Mouse (Mus musculus) heart, adult 2 months (tissue): ENCODE data around the gene Stpg1. TPM values are rescaled to one million over a fixed set of nuclear protein-coding genes. Genes with fewer than 3 reads are reported as not detected.

Source experiments
- DNase-seq, 2 experiments: peaks; one replicate each; pipeline ENCODE4 v3.0.0; 2021
- H3K27ac ChIP-seq: fragments of 200-600 bp; 2 replicates; pipeline ENCODE4 v1.8.1; 2022
- H3K27me3 ChIP-seq: fragments of 200-500 bp; 2 replicates; pipeline ENCODE4 v1.6.1; 2012; ENCODE audit warnings: mild to moderate bottlenecking, low read length, inconsistent platforms, mixed read lengths; ENCODE audit not compliant: control insufficient read depth, insufficient read depth
- H3K36me3 ChIP-seq: fragments of 200-500 bp; 2 replicates; pipeline ENCODE4 v1.6.1; 2012; ENCODE audit warnings: low read length, inconsistent platforms; ENCODE audit not compliant: control insufficient read depth, insufficient read depth
- H3K4me1 ChIP-seq: fragments of 200-500 bp; 2 replicates; pipeline ENCODE4 v1.6.1; 2011; ENCODE audit warnings: low read length; ENCODE audit not compliant: control insufficient read depth, insufficient read depth
- H3K4me3 ChIP-seq: fragments of 200-600 bp; 2 replicates; pipeline ENCODE4 v1.8.1; 2022
- H3K79me2 ChIP-seq: fragments of 200-500 bp; replicated peaks from 2 replicates; pipeline ENCODE4 v1.6.1; 2012; ENCODE audit warnings: mild to moderate bottlenecking, inconsistent platforms, low read length, moderate library complexity, mixed read lengths; ENCODE audit not compliant: control insufficient read depth, insufficient read depth
- H3K9ac ChIP-seq: fragments of 200-500 bp; 2 replicates; pipeline ENCODE4 v1.6.1; 2012; ENCODE audit warnings: low read depth, mild to moderate bottlenecking, control low read depth, inconsistent platforms, low read length, mixed read lengths
- CTCF ChIP-seq: fragments of 200-600 bp; IDR thresholded peaks from 2 replicates; pipeline ENCODE4 v1.8.1; 2022; ENCODE audit warnings: antibody characterized with exemption, mild to moderate bottlenecking, moderate library complexity
- EP300 ChIP-seq: fragments of 200-500 bp; IDR thresholded peaks from 2 replicates; pipeline ENCODE4 v1.6.1; 2011; ENCODE audit warnings: low read depth, low read length, control low read depth; ENCODE audit not compliant: insufficient read depth
- POLR2A ChIP-seq: fragments of 200-500 bp; IDR thresholded peaks from 2 replicates; pipeline ENCODE4 v1.6.1; 2011; ENCODE audit warnings: mild to moderate bottlenecking, low read depth, low read length, control low read depth; ENCODE audit not compliant: insufficient read depth
- WGBS: fragments of 180-500 bp; shearing (Covaris S2); methylation state at CpG from one replicate; pipeline ENCODE4 v1.1.7; 2018; 5-methylcytosine and 5-hydroxymethylcytosine counted together
- intact Hi-C: fragments of 180-260 bp; cut with DNase I; formaldehyde crosslinking; loops from one replicate; pipeline ENCODE4 v1.15.1; 2025
- polyA plus RNA-seq: library from polyadenylated mRNA; depleted of rRNA; stranded (reverse); fragments of >200 nt; gene quantifications from 2 replicates; pipeline ENCODE4 v1.2.3, GENCODE M21; 2012
- total RNA-seq, 2 experiments: library from RNA; stranded (reverse); gene quantifications; 2 replicates each; pipeline ENCODE4 v1.2.3; 2021

Stpg1 gene
- total and polyA plus RNA-seq, 3 experiments, result 0.25 TPM; not detected in 2

- no peak overlapping the region for H3K27ac ChIP-seq
- intact Hi-C loops, result no loop called here
- no peaks in the 10 kb centered on the region for H3K27me3 ChIP-seq
- TF ChIP-seq POLR2A (no peak), CTCF (no peak), EP300 (no peak)
- H3K9ac ChIP-seq, result no peak overlapping the region
- WGBS, result 43% methylated on average over 14 of the region's 14 CpGs
- no peaks in the 10 kb centered on the region for H3K4me1 ChIP-seq
- no peaks in the 10 kb centered on the region for H3K79me2 ChIP-seq
- DNase-seq, result no peak
- H3K4me3 ChIP-seq, result no peak overlapping the region
- H3K36me3 ChIP-seq, result no peaks in the 10 kb centered on the region
Observed at GRCm38 (mm10) chr4:135526039-135526710, 31.6 kb downstream of the Stpg1 start.

GRCm38 (mm10) chr4:135530270-135530669 is 35.7 kb downstream of the Stpg1 start:
- Histone ChIP-seq H3K27ac (no peak overlapping the region), H3K79me2 (no peaks in the 10 kb centered on the region), H3K9ac (no peak overlapping the region), H3K36me3 (no peaks in the 10 kb centered on the region), H3K27me3 (no peaks in the 10 kb centered on the region), H3K4me3 (no peak overlapping the region), H3K4me1 (no peaks in the 10 kb centered on the region)
- no peak for DNase-seq
- WGBS, result 57% methylated on average over 2 of the region's 2 CpGs
- no peak for TF ChIP-seq EP300
- peak; percentile 45 for TF ChIP-seq CTCF
- no peak for TF ChIP-seq POLR2A
- intact Hi-C loops, result no loop called here

GRCm38 (mm10) chr4:135531236-135531635 is 36.6 kb downstream of the Stpg1 start:
- TF ChIP-seq EP300, result no peak
- no peak for TF ChIP-seq CTCF
- TF ChIP-seq POLR2A, result no peak
- H3K4me1 ChIP-seq, result no peaks in the 10 kb centered on the region
- intact Hi-C loops, result no loop called here

GRCm38 (mm10) chr4:135531771-135532613 is 37.4 kb downstream of the Stpg1 start:
- Histone ChIP-seq H3K9ac (no peak overlapping the region), H3K4me1 (no peaks in the 10 kb centered on the region), H3K36me3 (no peaks in the 10 kb centered on the region), H3K27me3 (no peaks in the 10 kb centered on the region), H3K27ac (no peak overlapping the region), H3K79me2 (no peaks in the 10 kb centered on the region), H3K4me3 (no peak overlapping the region)
- intact Hi-C loops, result no loop called here
- 59% methylated on average over 9 of the region's 9 CpGs for WGBS
- no peak for DNase-seq
- TF ChIP-seq CTCF (no peak), EP300 (no peak), POLR2A (no peak)

More at GRCm38 (mm10) chr4:135531236-135531635, 36.6 kb downstream of the Stpg1 start:
- Histone ChIP-seq H3K4me3 (no peak overlapping the region), H3K36me3 (no peaks in the 10 kb centered on the region), H3K27ac (no peak overlapping the region), H3K9ac (no peak overlapping the region), H3K79me2 (no peaks in the 10 kb centered on the region), H3K27me3 (no peaks in the 10 kb centered on the region)
- no peak for DNase-seq
- WGBS, result 91% methylated on average over 9 of the region's 9 CpGs

- no peaks in the 10 kb centered on the region for H3K4me1 ChIP-seq
- H3K27ac ChIP-seq, result no peak overlapping the region
- no peak for TF ChIP-seq CTCF
- TF ChIP-seq POLR2A, result no peak
- TF ChIP-seq EP300, result no peak
- H3K36me3 ChIP-seq, result no peaks in the 10 kb centered on the region
- DNase-seq, result no peak
- no peaks in the 10 kb centered on the region for H3K79me2 ChIP-seq
- intact Hi-C loops, result no loop called here
- no peak overlapping the region for H3K4me3 ChIP-seq
- H3K27me3 ChIP-seq, result no peaks in the 10 kb centered on the region
- 60% methylated on average over 6 of the region's 6 CpGs for WGBS
- H3K9ac ChIP-seq, result no peak overlapping the region
Observed at GRCm38 (mm10) chr4:135533001-135533400, 38.4 kb downstream of the Stpg1 start.

GRCm38 (mm10) chr4:135535021-135535420 is 40.4 kb downstream of the Stpg1 start:
- 95% methylated on average over 3 of the region's 3 CpGs for WGBS
- Histone ChIP-seq H3K36me3 (no peaks in the 10 kb centered on the region), H3K4me3 (no peak overlapping the region), H3K27me3 (no peaks in the 10 kb centered on the region), H3K79me2 (no peaks in the 10 kb centered on the region), H3K4me1 (no peaks in the 10 kb centered on the region), H3K27ac (no peak overlapping the region), H3K9ac (no peak overlapping the region)
- intact Hi-C loops, result no loop called here
- TF ChIP-seq EP300 (no peak), CTCF (no peak), POLR2A (no peak)
- DNase-seq, result no peak
